Mouse (Mus musculus) embryonic facial prominence, embryonic 11.5 days (tissue): ENCODE data around the gene Lrg1. TPM values are rescaled to one million over a fixed set of nuclear protein-coding genes. Genes with fewer than 3 reads are reported as not detected.

Source experiments
- ATAC-seq: fragments of 200-750 bp; cut with Nextera tagmentation; replicated peaks from 2 replicates; pipeline ENCODE4 v1.8.0; 2017; ENCODE audit warnings: low read depth; ENCODE audit not compliant: insufficient number of reproducible peaks, low FRiP score, low TSS enrichment
- DNase-seq: peaks from one replicate; pipeline ENCODE4 v3.0.0-alpha.2; 2015; ENCODE audit warnings: low spot score
- H3K27ac ChIP-seq: fragments of 300-500 bp; sonication (generic); replicated peaks from 2 replicates; pipeline ENCODE4 v1.5.1; 2014; ENCODE audit warnings: mild to moderate bottlenecking, low read depth, low read length, control low read depth
- H3K27me3 ChIP-seq: fragments of 300-500 bp; sonication (generic); 2 replicates; pipeline ENCODE4 v1.6.1; 2014; ENCODE audit warnings: mild to moderate bottlenecking, low read length, moderate library complexity, mixed read lengths; ENCODE audit not compliant: control insufficient read depth, insufficient read depth
- H3K36me3 ChIP-seq: fragments of 300-500 bp; sonication (generic); replicated peaks from 2 replicates; pipeline ENCODE4 v1.6.1; 2014; ENCODE audit warnings: low read depth, mild to moderate bottlenecking, low read length, moderate library complexity, mixed read lengths; ENCODE audit not compliant: control insufficient read depth, insufficient read depth
- H3K4me1 ChIP-seq: fragments of 300-500 bp; sonication (generic); 2 replicates; pipeline ENCODE4 v1.6.1; 2014; ENCODE audit warnings: low read length, mixed read lengths; ENCODE audit not compliant: control insufficient read depth, insufficient read depth
- H3K4me2 ChIP-seq: fragments of 300-500 bp; sonication (generic); 2 replicates; pipeline ENCODE4 v1.6.1; 2014; ENCODE audit warnings: low read depth, mild to moderate bottlenecking, control low read depth, low read length, moderate library complexity
- H3K4me3 ChIP-seq: fragments of 300-500 bp; sonication (generic); 2 replicates; pipeline ENCODE4 v1.5.1; 2014; ENCODE audit warnings: low read depth, low read length, control low read depth
- H3K9ac ChIP-seq: fragments of 300-500 bp; sonication (generic); replicated peaks from 2 replicates; pipeline ENCODE4 v1.6.1; 2014; ENCODE audit warnings: mild to moderate bottlenecking, control low read depth, low read length
- H3K9me3 ChIP-seq: fragments of 300-500 bp; sonication (generic); replicated peaks from 2 replicates; pipeline ENCODE4 v1.6.1; 2016; ENCODE audit warnings: mild to moderate bottlenecking, low read length, inconsistent platforms, mixed read lengths; ENCODE audit not compliant: control insufficient read depth
- WGBS: fragments of 180-500 bp; shearing (Covaris S2); extraction: QIAGEN DNeasy Blood & Tissue Kit; methylation state at CpG from one replicate; pipeline ENCODE4 v1.1.7; 2014; 5-methylcytosine and 5-hydroxymethylcytosine counted together
- polyA plus RNA-seq: library from polyadenylated mRNA; unstranded; fragments of >200 nt; fragmentation: Nextera tagmentation; extraction: Ambion mirVana; gene quantifications from 2 replicates; pipeline ENCODE4 v1.2.1, GENCODE M21; 2014

The Lrg1 gene
- polyA plus RNA-seq, 1 experiment from 2014 or later: not detected

GRCm38 (mm10) chr17:56159729-56160128 lies 37.9 kb upstream of the Lrg1 start:
- Histone ChIP-seq H3K9me3 (no peaks in the 10 kb centered on the region), H3K4me2 (no peak overlapping the region), H3K27me3 (no peaks in the 10 kb centered on the region), H3K9ac (no peak overlapping the region), H3K4me1 (no peaks in the 10 kb centered on the region), H3K27ac (no peak overlapping the region), H3K36me3 (no peaks in the 10 kb centered on the region), H3K4me3 (no peak overlapping the region)
- no peak for ATAC-seq
- WGBS: 3% methylated on average over 9 of the region's 9 CpGs
- peak; percentile 79 for DNase-seq

- peak; percentile 64; the same call in 1 of the 2 replicates for ATAC-seq
Observed at GRCm38 (mm10) chr17:56153643-56154042, 31.8 kb upstream of the Lrg1 start.

GRCm38 (mm10) chr17:56149897-56150296 lies 28.1 kb upstream of the Lrg1 start:
- Histone ChIP-seq H3K36me3 (no peaks in the 10 kb centered on the region), H3K9me3 (no peaks in the 10 kb centered on the region), H3K27me3 (peaks cover 26% of the 10 kb centered on the region), H3K9ac (no peak overlapping the region), H3K27ac (no peak overlapping the region), H3K4me1 (peaks cover 3% of the 10 kb centered on the region; the same call in 1 of the 2 replicates), H3K4me2 (no peak overlapping the region), H3K4me3 (no peak overlapping the region)
- ATAC-seq (no peak), DNase-seq (no peak)
- 36% methylated on average over 2 of the region's 2 CpGs for WGBS

More at GRCm38 (mm10) chr17:56153643-56154042, 31.8 kb upstream of the Lrg1 start:
- H3K9me3 ChIP-seq: no peaks in the 10 kb centered on the region
- H3K27me3 ChIP-seq: peaks cover 14% of the 10 kb centered on the region
- WGBS: 43% methylated on average over 9 of the region's 9 CpGs
- no peak overlapping the region for H3K4me3 ChIP-seq
- H3K4me1 ChIP-seq: peaks cover 3% of the 10 kb centered on the region; the same call in 1 of the 2 replicates
- no peaks in the 10 kb centered on the region for H3K36me3 ChIP-seq
- no peak overlapping the region for H3K4me2 ChIP-seq
- H3K9ac ChIP-seq: no peak overlapping the region
- H3K27ac ChIP-seq: no peak overlapping the region
- DNase-seq: peak; percentile 61

GRCm38 (mm10) chr17:56148790-56149618 lies 27.2 kb upstream of the Lrg1 start:
- 1% methylated on average over 29 of the region's 30 CpGs for WGBS
- H3K27me3 ChIP-seq: peaks cover 26% of the 10 kb centered on the region
- peaks cover 3% of the 10 kb centered on the region; the same call in 1 of the 2 replicates for H3K4me1 ChIP-seq
- peak overlapping the region; percentile 32 for H3K4me2 ChIP-seq
- H3K36me3 ChIP-seq: no peaks in the 10 kb centered on the region
- no peak overlapping the region for H3K27ac ChIP-seq
- ATAC-seq (0 out of 2 replicates have a peak, but pooled peaks have one; percentile 16), DNase-seq (no peak)
- H3K4me3 ChIP-seq: no peak overlapping the region
- H3K9ac ChIP-seq: peak overlapping the region; percentile 25; the same call in 1 of the 2 replicates
- no peaks in the 10 kb centered on the region for H3K9me3 ChIP-seq

DNA sequence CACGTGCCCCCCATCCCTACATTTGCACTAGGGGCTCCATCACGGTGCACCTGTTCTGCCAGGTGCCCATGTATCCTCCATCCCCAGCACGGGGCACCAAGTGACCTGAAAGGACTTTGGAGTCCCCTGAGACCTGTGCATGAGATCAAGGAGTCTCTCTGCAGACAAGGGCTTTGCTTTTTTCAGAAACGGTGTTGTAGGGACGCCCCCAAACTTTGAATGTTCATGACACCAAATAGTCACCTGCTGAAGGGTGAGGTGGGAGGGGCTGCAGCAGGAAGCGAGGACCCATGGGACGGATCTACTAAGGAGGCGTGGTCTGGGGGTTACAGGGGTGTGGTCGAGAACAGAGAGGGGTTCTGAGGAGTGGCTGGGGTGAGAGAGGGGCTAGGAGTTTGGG lies 26.5 kb upstream of the Lrg1 start:
- no peak overlapping the region for H3K9ac ChIP-seq
- H3K4me1 ChIP-seq: peaks cover 3% of the 10 kb centered on the region; the same call in 1 of the 2 replicates
- no peak overlapping the region for H3K4me3 ChIP-seq
- H3K27me3 ChIP-seq: peaks cover 26% of the 10 kb centered on the region
- DNase-seq (no peak), ATAC-seq (no peak)
- H3K27ac ChIP-seq: no peak overlapping the region
- no peaks in the 10 kb centered on the region for H3K36me3 ChIP-seq
- WGBS: 17% methylated on average over 9 of the region's 9 CpGs
- no peak overlapping the region; the same call in 1 of the 2 replicates for H3K4me2 ChIP-seq
- no peaks in the 10 kb centered on the region for H3K9me3 ChIP-seq

DNA sequence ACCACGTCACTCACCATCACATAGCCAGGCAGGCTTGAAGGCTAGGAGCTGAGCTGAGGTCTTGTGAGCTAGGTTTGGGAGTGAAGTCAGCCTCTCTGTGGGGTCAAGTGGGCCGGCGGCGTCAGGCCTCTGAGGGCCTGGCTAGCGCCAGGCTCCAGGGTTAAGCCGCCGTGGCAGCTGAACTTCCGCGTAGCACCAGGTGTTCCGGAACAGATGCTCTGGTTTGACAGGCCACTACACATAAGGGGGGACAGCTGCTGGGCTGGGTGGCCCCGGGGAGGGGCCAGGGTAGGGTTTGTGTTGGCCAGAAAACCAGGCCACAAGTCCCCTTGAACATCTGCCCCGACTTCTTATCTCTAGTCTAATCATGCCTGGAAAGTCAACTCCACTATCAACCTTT lies 25.6 kb upstream of the Lrg1 start:
- no peak for DNase-seq
- Histone ChIP-seq H3K4me3 (no peak overlapping the region), H3K9ac (no peak overlapping the region), H3K27me3 (peaks cover 28% of the 10 kb centered on the region), H3K36me3 (no peaks in the 10 kb centered on the region), H3K27ac (no peak overlapping the region), H3K9me3 (no peaks in the 10 kb centered on the region), H3K4me2 (no peak overlapping the region), H3K4me1 (peaks cover 4% of the 10 kb centered on the region; the same call in 1 of the 2 replicates)
- WGBS: 55% methylated on average over 12 of the region's 12 CpGs
- no peak for ATAC-seq

DNA sequence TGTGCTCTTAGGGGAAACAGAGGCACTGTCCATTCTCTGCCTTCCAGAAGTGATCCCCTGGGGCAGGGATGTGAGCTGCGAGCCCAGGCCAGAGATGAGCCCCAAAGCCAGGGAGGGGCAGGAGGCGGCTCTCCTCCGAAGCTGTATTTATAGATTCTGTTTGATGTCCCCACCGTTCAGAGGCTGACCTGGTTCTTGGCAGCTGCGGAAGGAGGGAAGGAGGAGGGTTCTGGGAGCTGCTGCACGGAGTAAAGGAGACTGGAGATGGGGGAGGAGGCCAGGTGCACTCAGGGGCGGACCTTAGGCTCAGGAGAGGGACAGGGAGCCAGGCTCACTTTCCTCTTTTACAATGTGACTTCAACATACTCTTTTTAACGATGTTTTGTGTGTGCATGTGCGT lies 24.3 kb upstream of the Lrg1 start:
- Histone ChIP-seq H3K4me2 (no peak overlapping the region), H3K4me3 (no peak overlapping the region), H3K27me3 (peaks cover 40% of the 10 kb centered on the region), H3K27ac (no peak overlapping the region), H3K4me1 (peaks cover 12% of the 10 kb centered on the region), H3K36me3 (no peaks in the 10 kb centered on the region), H3K9me3 (no peaks in the 10 kb centered on the region), H3K9ac (no peak overlapping the region)
- WGBS: 22% methylated on average over 9 of the region's 9 CpGs
- ATAC-seq: no peak
- DNase-seq: no peak

DNA sequence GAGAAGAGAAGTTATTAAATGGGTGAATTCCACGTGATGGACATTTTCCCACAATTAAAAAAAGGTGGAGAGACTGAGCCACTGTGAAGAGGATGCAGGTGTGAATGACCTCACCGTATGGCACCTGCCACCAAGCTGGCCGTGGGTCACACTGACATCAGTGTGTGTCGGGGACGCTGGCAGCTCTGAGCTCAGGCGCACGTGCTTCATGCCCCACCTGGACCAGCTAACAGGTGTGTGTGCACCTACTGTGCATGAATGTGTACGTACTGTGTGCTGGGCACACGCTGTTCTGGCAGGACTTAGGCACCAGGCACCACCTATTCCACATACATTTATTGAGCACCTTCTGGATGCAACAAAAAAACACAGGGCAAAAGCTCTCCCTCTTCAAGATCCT lies 22.7 kb upstream of the Lrg1 start:
- no peak overlapping the region for H3K27ac ChIP-seq
- ATAC-seq: no peak
- H3K27me3 ChIP-seq: peaks cover 51% of the 10 kb centered on the region
- no peak for DNase-seq
- no peaks in the 10 kb centered on the region for H3K9me3 ChIP-seq
- no peak overlapping the region for H3K4me3 ChIP-seq
- WGBS: 74% methylated on average over 9 of the region's 9 CpGs
- H3K4me2 ChIP-seq: no peak overlapping the region
- no peaks in the 10 kb centered on the region for H3K36me3 ChIP-seq
- peaks cover 12% of the 10 kb centered on the region for H3K4me1 ChIP-seq
- no peak overlapping the region for H3K9ac ChIP-seq
